Mouse (Mus musculus) mouse embryonic stem cell (cell line): ENCODE results near the gene Scarf2.

Experiments
- in situ Hi-C, 2 experiments: fragments of 300-500 bp; cut with MboI; formaldehyde crosslinking; loops; 1 replicate in 1 of 2; 3 replicates in 1 of 2; pipeline ENCODE4 v1.14.3; 2019 to 2020; ENCODE audit warnings: low sequenced_read_pairs in 2 of 2, low pct_unique_long_range_greater_than_20kb in 1 of 2, mixed read lengths in 1 of 2; ENCODE audit not compliant: unreplicated experiment in 1 of 2

Scarf2 gene

DNA sequence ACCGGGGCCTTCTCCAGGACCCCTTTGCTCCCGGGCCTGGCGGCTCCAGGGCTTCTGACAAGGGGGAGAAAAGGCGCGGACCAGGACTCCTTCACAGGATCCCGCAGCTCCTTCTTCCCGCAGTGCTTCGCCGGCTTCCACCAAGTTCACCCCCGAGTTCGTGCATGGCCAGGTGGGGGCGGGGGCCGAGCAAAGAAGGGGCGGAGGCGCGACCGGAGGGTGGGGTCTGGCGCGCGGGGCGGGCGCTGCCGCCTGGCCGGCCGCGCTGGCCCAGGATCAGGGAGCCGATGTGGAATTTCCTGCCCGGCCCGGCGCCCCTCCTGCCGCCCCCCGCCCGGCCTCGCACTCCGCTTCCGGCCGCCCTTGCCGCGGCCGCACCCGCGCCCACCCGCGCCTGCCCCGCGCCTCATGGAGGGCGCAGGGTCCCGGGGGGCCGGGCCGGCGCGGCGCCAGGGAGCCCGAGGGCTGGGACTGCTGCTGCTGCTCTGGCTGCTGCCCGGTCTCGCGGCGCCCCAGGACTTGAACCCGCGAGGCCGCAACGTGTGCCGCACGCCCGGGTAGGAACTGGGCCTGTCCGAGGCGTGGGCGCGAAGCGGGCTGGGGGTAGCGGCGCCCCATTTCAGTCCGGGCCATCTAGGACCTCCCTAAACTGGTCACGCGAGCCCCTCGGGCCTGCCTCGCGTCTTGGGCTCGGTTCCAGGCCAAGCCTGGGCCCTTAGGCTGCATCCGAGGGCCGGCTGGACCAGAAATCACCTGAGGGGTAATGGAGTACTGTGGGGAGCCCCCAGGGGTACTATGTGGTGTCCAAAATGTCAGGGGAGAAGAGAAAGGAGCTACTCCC, at the start of gene Scarf2:
Gene Scarf2 (plus strand): TSS at position 312 of the 841 bp plus-strand sequence.
- in situ Hi-C loops = no loop called here

DNA sequence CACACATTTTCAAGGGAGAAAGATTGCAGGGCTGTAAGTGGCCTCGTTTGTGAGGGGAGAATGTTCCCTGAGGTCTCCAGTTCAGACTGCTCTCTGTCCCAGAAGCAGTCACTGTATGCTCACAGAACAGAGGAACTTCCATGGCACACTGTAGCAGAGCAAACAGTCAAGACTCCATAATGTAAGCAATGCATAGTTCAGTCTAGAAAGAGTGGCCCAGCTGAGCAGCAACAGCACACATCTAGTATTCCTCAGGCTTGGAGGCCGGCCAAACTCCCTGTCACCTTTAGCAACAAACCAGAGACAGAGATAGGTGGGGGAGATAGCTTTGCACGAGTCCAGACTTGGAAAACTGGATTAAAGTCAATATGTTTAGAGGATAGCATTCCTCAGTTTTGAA, 44.1 kb upstream of the Scarf2 start:
- in situ Hi-C loops = no loop called here

DNA sequence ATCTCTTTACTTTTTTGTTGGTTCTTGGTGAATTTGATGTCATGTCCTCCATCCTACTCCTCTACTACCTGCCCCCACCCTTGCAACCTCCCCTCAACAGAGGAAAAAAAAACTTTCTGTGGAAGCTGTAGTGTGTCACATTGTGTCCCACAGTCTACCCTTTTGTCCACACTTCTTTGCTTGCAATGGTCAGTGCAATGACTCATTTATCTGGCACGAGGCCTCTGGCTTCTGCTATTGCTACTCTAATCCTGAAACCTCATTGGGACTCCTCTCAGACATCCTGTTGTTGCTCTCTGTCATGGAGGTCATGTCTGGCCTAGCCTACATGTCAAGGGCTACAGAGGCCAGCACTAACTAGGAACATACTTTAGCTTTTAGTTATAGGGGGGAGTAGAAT, 43.4 kb upstream of the Scarf2 start:
- in situ Hi-C loops = no loop called here

DNA sequence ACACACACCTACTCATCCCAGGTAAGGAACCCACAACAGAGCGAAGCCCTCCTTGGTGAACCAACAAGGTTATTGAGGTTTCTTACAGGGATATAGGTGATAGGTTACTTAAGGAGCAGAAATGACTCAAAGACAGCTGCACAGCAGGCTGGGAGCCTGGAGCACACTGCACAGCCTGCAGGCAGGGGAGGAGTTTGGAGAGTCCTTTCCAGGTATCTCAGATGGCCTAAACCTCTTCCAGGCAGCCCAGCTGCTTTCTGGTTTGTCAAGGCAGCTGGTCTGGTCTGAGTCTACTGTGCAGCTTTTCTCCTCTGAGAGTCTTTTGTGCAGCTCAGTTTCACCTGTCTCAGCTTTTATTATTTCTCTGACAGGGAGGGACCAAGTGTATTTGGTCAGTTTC, 39.3 kb upstream of the Scarf2 start:
- in situ Hi-C loops = no loop called here

GRCm38 (mm10) chr16:17758902-17759301, 38.2 kb upstream of the Scarf2 start:
- in situ Hi-C loops = no loop called here

GRCm38 (mm10) chr16:17759344-17759773, 37.7 kb upstream of the Scarf2 start, which contains the start of gene Klhl22:
Gene Klhl22 (plus strand): TSS chr16:17759618.
- in situ Hi-C loops = no loop called here

DNA sequence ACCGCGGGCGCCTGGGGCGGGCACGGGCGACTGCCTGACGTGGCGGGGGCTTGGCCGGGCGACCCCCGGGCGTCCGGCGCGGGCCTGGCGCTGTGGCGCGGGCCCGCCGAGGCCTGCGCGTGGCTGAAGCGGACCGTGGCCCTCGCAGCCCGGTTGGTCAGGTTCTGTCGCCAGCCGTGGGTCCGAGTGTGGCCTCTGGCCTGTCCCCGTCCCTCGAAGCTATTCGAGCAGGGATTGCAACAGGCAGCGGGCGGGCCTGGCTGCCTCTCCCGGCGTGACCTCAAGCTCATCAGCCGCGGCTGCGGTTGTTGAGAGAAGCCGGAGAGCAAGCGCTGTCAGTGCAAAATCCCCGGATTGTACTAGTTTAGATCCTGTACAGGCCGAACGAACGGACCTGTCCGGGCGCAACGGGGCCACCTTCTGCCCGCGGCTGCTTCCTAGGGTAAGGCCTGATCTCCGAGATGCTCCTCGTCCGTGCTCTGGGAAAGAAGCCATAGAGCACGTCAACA, 37.2 kb upstream of the Scarf2 start:
- in situ Hi-C loops = loop anchor here in 1 of 2 experiments (5.0 kb wide), 1 partner anchor 42 kb away; no protein-coding TSS in a partner anchor

GRCm38 (mm10) chr16:17760657-17761056, 36.4 kb upstream of the Scarf2 start:
- in situ Hi-C loops = loop anchor here in 1 of 2 experiments (5.0 kb wide), 1 partner anchor 42 kb away; no protein-coding TSS in a partner anchor

- in situ Hi-C loops = loop anchor here in 1 of 2 experiments (5.0 kb wide), 1 partner anchor 41 kb away; no protein-coding TSS in a partner anchor
Measured at GRCm38 (mm10) chr16:17761074-17761473, 36.0 kb upstream of the Scarf2 start.

DNA sequence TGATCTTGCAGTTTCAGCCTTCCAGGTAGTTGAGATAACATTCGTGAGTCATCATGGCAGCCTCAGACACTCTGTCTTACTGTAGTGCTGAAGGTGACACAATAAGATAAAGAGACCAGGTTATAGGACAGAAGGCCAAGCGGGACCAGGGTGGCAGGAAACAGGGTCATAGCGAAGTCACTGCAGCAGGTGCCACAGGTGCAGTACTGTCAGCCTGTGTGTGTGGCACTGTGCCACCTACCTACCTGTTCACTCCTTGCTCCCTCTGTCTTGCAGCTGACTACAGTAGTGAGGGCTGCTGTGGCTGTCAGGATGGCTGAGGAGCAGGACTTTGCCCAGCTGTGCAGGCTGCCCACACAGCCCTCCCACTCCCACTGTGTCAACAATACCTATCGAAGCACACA, 33.0 kb upstream of the Scarf2 start:
- in situ Hi-C loops = loop anchor here in 1 of 2 experiments (5.0 kb wide), 1 partner anchor 38 kb away; no protein-coding TSS in a partner anchor

- in situ Hi-C loops = no loop called here
Measured at GRCm38 (mm10) chr16:17768834-17769233, 28.2 kb upstream of the Scarf2 start.

DNA sequence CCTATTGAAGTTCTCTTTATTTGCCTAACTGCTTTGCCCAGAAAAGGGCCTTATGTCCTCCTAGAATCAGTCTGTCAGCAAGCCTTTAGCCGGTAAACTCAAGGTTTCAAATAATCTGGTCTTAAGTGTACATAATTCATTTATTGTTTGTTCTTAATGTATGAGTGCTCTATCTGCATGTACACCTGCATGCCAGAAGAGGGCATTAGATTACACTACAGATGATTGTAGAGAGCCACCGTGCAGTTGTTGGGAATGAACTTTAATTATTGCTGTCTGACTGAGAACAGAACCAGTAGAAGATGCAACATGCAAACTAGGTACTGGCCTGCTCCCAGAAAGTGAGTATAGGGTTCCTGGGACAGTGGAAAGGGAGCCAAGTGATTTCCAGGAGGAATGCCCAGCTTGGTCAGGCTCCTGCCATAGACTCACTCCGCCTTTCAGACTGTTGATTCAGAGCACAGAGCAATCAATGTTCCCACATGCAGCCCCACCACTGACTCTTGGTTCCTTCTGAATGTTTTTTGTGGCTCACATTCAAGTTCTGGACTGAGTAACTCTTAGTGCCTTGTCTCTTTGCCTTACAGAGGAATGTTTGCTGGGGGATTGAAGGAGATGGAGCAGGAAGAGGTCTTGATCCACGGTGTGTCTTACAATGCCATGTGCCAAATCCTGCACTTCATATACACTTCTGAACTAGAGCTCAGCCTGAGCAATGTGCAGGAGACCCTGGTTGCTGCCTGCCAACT, 25.8 kb upstream of the Scarf2 start:
- in situ Hi-C loops = no loop called here

DNA sequence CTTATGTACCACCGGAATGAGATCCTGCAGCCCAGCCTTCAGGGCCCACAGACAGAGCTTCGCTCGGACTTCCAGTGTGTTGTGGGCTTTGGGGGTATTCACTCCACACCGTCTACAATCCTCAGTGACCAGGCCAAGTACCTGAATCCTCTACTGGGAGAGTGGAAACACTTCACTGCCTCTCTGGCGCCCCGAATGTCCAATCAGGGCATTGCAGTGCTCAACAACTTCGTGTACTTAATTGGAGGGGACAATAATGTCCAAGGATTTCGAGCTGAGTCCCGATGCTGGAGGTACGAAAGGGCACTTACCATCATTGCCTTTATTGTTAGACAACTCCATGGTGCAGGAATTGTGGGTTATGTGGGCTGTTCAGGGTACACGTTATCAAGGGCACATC, 20.3 kb upstream of the Scarf2 start:
- in situ Hi-C loops = no loop called here

DNA sequence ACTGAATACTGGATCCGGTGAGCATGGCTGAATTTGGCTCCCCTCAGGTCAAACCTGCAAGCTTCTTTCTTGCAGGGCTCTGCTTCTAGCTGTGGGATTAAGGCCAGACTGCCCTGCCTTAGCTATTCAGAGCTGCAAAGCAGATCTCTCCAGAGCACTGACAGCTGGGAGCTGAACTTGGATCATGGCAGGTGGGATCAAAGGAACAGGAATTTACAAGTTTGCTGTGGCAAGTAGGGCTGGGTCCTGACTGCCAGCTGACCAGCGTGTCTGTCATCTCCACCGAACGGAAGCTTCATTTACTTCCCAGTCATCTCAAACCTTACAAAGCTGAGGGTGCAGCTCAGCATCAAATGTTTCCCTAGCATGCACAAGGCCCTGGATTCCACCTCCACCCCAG, 18.9 kb upstream of the Scarf2 start:
- in situ Hi-C loops = no loop called here

GRCm38 (mm10) chr16:17779692-17780091, 17.4 kb upstream of the Scarf2 start:
- in situ Hi-C loops = loop anchor here in 1 of 2 experiments (10.0 kb wide), 1 partner anchor 485 kb away; no protein-coding TSS in a partner anchor

DNA sequence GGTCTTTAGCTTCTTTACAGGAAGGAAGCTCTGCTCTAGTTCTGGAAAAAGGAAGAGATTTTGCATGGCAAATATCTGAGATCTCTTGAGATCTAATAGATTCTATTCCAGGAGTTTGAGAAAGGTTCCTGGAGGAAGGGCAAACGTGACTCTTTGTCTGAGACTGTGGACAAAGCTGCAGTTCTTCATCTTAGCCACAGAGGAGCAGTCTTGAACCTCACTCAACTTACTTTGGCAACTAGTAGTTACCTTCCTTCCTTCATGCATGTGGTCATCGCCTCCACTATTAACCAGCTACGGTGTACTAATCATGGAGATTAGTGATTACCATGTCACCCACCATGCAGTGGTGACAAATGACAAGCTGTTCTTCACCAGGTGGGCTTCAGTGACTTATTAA, 11.7 kb upstream of the Scarf2 start:
- in situ Hi-C loops = loop anchor here in 1 of 2 experiments (10.0 kb wide), 1 partner anchor 479 kb away; no protein-coding TSS in a partner anchor

GRCm38 (mm10) chr16:17792728-17793127, 4.4 kb upstream of the Scarf2 start:
- in situ Hi-C loops = no loop called here

DNA sequence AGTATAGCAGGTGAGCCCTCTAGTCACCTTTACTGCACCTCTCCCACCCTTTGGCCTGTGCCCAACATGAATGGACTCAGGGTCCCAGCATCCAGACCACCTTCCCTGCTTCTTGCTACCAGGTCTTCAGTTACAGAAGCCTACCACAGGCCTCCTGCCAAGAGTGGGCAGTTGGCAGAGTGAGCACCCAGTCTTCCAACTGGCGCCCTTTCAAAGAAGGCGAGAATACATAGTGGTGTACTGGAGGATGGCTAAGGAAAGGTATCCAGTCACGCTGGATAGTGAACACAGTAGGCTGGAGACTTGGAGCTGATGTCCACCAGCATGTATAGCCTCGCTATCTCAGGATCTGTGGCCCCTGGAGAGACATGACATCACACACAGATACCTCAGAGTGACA, 3.0 kb upstream of the Scarf2 start:
- in situ Hi-C loops = no loop called here

- in situ Hi-C loops = no loop called here
Measured at GRCm38 (mm10) chr16:17795643-17796042, 1.4 kb upstream of the Scarf2 start.
